Mouse (Mus musculus) limb, embryonic 14.5 days (tissue): Measurements from ENCODE around the gene Amigo2. TPM values are rescaled to one million over a fixed set of nuclear protein-coding genes. Genes with fewer than 3 reads are reported as not detected.

Experiments
- ATAC-seq: fragments of 200-750 bp; cut with Nextera tagmentation; 2 replicates; pipeline ENCODE4 v1.8.0; 2017; ENCODE audit warnings: low read depth, moderate number of reproducible peaks, moderate TSS enrichment; ENCODE audit not compliant: low FRiP score
- DNase-seq: peaks from one replicate; pipeline ENCODE4 v3.0.0-alpha.2; 2015; ENCODE audit warnings: low spot score
- H3K27ac ChIP-seq: fragments of 300-500 bp; sonication (generic); replicated peaks from 2 replicates; pipeline ENCODE4 v1.5.1; 2014; ENCODE audit warnings: low read depth, mild to moderate bottlenecking, low read length, moderate library complexity, mixed read lengths
- H3K27me3 ChIP-seq: fragments of 300-500 bp; sonication (generic); 2 replicates; pipeline ENCODE4 v1.6.1; 2014; ENCODE audit warnings: low read length, mixed read lengths; ENCODE audit not compliant: control insufficient read depth, insufficient read depth
- H3K36me3 ChIP-seq: fragments of 300-500 bp; sonication (generic); 2 replicates; pipeline ENCODE4 v1.6.1; 2014; ENCODE audit warnings: mild to moderate bottlenecking, low read length, moderate library complexity, mixed read lengths; ENCODE audit not compliant: control insufficient read depth, insufficient read depth
- H3K4me1 ChIP-seq: fragments of 300-500 bp; sonication (generic); 2 replicates; pipeline ENCODE4 v1.6.1; 2014; ENCODE audit warnings: antibody characterized with exemption, low read length, mixed read lengths; ENCODE audit not compliant: control insufficient read depth, insufficient read depth
- H3K4me2 ChIP-seq: fragments of 300-500 bp; sonication (generic); replicated peaks from 2 replicates; pipeline ENCODE4 v1.6.1; 2014; ENCODE audit warnings: low read depth, mild to moderate bottlenecking, low read length, moderate library complexity; ENCODE audit not compliant: severe bottlenecking
- H3K4me3 ChIP-seq: fragments of 300-500 bp; sonication (generic); replicated peaks from 2 replicates; pipeline ENCODE4 v1.5.1; 2014; ENCODE audit warnings: low read length
- H3K9ac ChIP-seq: fragments of 300-500 bp; sonication (generic); 2 replicates; pipeline ENCODE4 v1.6.1; 2014; ENCODE audit warnings: mild to moderate bottlenecking, low read depth, low read length, moderate library complexity; ENCODE audit not compliant: severe bottlenecking
- H3K9me3 ChIP-seq: fragments of 300-500 bp; sonication (generic); 2 replicates; pipeline ENCODE4 v1.6.1; 2016; ENCODE audit warnings: low read length; ENCODE audit not compliant: control insufficient read depth
- POLR2A ChIP-seq: fragments of 200-500 bp; IDR thresholded peaks from 2 replicates; pipeline ENCODE4 v1.8.0; 2012; ENCODE audit warnings: inconsistent platforms, mild to moderate bottlenecking, moderate library complexity, borderline replicate concordance; ENCODE audit not compliant: insufficient read depth, insufficient read length; ENCODE audit errors: extremely low read depth
- WGBS: fragments of 180-500 bp; shearing (Covaris S2); extraction: QIAGEN DNeasy Blood & Tissue Kit; methylation state at CpG from one replicate; pipeline ENCODE4 v1.1.7; 2014; 5-methylcytosine and 5-hydroxymethylcytosine counted together
- polyA plus RNA-seq, 2 experiments: library from polyadenylated mRNA; depleted of rRNA in 1 of 2; stranded (reverse) in 1 of 2; unstranded in 1 of 2; fragments of >200 nt; fragmentation: Nextera tagmentation in 1 of 2; extraction: Ambion mirVana in 1 of 2; gene quantifications; 2 replicates each; pipeline versions ENCODE4 v1.2.1 to v1.2.3; 2012 to 2014

Gene Amigo2
- polyA plus RNA-seq, 2 experiments: 3.9 to 5.6 TPM

DNA sequence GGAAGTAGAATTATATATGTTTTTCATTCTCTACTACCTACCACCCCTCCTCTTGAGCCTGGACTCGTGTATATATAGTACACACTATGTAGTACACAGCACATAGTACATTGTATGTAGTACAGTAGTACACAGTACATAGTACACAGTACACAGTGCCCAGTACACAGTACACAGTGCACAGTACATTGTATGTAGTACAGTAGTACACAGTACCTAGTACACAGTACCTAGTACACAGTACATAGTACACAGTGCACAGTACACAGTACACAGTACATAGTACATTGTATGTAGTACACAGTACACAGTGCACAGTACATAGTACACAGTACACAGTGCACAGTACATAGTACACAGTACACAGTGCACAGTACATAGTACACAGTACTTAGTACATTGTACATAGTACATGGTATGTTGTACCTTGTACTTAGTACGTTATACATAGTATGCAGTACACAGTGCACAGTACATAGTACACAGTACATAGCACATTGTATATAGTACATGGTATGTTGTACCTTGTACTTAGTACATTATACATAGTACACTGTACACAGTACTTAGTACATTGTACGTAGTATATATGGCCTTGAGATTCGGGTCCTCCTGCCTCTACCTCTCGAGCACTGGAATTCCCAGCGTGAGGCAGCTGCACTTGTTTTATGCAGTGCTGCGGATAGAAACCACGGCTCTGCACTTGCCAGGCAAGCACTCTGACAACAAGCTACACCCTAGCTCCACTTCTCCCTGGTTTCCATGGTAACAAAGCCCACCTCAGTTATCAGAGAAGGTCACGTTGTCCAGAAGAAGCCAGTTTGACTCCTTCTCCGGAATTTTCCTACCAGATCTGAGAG is 34.9 kb upstream of the Amigo2 start:
- Histone ChIP-seq H3K9ac (no peak overlapping the region), H3K36me3 (no peaks in the 10 kb centered on the region), H3K4me1 (peaks cover 4% of the 10 kb centered on the region), H3K4me3 (no peak overlapping the region), H3K27me3 (no peaks in the 10 kb centered on the region), H3K9me3 (no peaks in the 10 kb centered on the region), H3K4me2 (no peak overlapping the region), H3K27ac (no peak overlapping the region)
- DNase-seq (no peak), ATAC-seq (no peak)
- 63% methylated on average over 10 of the region's 10 CpGs for WGBS
- TF ChIP-seq POLR2A: no peak

- DNase-seq: no peak
- Histone ChIP-seq H3K9ac (no peak overlapping the region), H3K9me3 (no peaks in the 10 kb centered on the region), H3K4me1 (peaks cover 13% of the 10 kb centered on the region), H3K27ac (no peak overlapping the region), H3K4me2 (no peak overlapping the region), H3K27me3 (no peaks in the 10 kb centered on the region), H3K4me3 (no peak overlapping the region), H3K36me3 (no peaks in the 10 kb centered on the region)
- no peak for TF ChIP-seq POLR2A
- ATAC-seq: no peak
- WGBS: 36% methylated on average over 9 of the region's 9 CpGs
These were observed 33.7 kb upstream of the Amigo2 start for GRCm38 (mm10) chr15:97280776-97281175.

- DNase-seq (no peak), ATAC-seq (no peak)
- H3K36me3 ChIP-seq: no peaks in the 10 kb centered on the region
- H3K9ac ChIP-seq: no peak overlapping the region
- H3K4me1 ChIP-seq: peaks cover 13% of the 10 kb centered on the region
- H3K4me2 ChIP-seq: no peak overlapping the region
- H3K9me3 ChIP-seq: no peaks in the 10 kb centered on the region
- H3K27ac ChIP-seq: no peak overlapping the region
- no peaks in the 10 kb centered on the region for H3K27me3 ChIP-seq
- no peak overlapping the region for H3K4me3 ChIP-seq
- TF ChIP-seq POLR2A: no peak
- WGBS: 83% methylated on average over 8 of the region's 8 CpGs
These were observed 33.0 kb upstream of the Amigo2 start for GRCm38 (mm10) chr15:97280131-97280530.

DNA sequence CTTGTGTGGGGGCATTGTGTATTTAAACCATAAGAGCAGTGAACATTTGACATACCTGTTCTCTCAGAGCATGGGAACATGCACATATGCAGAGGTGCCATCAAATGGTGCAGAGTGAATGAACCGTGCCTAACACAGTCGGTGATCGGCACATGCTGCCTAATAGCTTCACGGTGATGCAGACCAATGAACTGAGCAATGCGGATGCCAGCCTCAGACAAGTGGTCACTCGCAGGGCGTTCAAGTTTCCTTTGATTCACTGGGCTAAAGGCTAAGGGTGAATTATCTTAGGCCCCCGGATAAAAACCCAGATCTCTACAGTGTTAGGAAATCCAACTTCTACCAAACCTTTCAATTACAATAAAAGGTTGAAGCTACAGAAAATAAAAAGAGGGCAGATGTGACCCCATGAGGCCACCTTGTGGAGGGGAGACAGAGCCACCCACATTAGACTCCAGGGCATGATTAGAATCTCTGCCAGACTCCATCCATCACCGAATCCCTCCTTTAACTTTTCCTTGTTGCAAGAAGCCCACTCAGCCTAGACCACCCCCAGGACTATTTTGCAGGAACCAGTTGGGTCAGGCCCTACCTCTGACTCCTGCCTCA is 31.4 kb upstream of the Amigo2 start:
- no peaks in the 10 kb centered on the region for H3K36me3 ChIP-seq
- no peak overlapping the region for H3K9ac ChIP-seq
- no peak overlapping the region for H3K4me2 ChIP-seq
- H3K4me1 ChIP-seq: peaks cover 13% of the 10 kb centered on the region
- ATAC-seq (no peak), DNase-seq (no peak)
- H3K4me3 ChIP-seq: no peak overlapping the region
- no peaks in the 10 kb centered on the region for H3K9me3 ChIP-seq
- no peaks in the 10 kb centered on the region for H3K27me3 ChIP-seq
- WGBS: 88% methylated on average over 9 of the region's 9 CpGs
- no peak overlapping the region for H3K27ac ChIP-seq
- TF ChIP-seq POLR2A: no peak

DNA sequence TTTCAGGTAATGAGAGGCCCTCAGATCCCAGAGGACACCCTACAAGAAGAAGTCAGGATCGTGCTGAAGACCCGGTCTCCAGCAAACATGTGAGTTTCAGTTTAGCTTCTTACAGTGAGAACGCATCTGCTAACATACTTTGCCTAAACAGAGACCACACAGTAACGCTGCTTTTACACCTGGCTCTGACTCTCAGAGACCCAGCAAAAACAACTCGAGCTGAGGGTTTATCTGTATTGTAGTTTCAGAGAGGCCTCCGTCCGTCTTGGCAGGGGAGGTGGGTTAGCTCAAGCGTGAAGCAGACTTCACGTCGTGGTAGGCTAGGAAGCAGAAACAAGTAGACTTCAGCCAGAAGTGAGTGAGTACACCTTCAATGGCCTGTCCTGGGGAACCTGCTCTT is 30.2 kb upstream of the Amigo2 start:
- Histone ChIP-seq H3K4me1 (peaks cover 13% of the 10 kb centered on the region), H3K36me3 (no peaks in the 10 kb centered on the region), H3K27ac (no peak overlapping the region), H3K9me3 (no peaks in the 10 kb centered on the region), H3K4me2 (no peak overlapping the region), H3K4me3 (no peak overlapping the region), H3K27me3 (no peaks in the 10 kb centered on the region), H3K9ac (no peak overlapping the region)
- WGBS: 35% methylated on average over 10 of the region's 10 CpGs
- ATAC-seq: no peak
- no peak for DNase-seq
- TF ChIP-seq POLR2A: no peak
